Mouse (Mus musculus) Patski (cell line): Measurements from ENCODE around the gene Cep72. TPM values are rescaled to one million over a fixed set of nuclear protein-coding genes. Genes with fewer than 3 reads are reported as not detected.
"Not testable (repeated sequence)": the region's sequence is repeated elsewhere in the genome, so short reads cannot be mapped to it uniquely, and the experiment has no call there.

ENCODE experiments used
- ATAC-seq: fragments of 100-300 bp; one replicate; pipeline ENCODE4 v1.8.0; 2021
- CTCF ChIA-PET: fragments of 350-600 bp; sonication (Branson Sonifier 250); formaldehyde crosslinking; loops from one replicate; lab custom pipeline; 2022; ENCODE audit warnings: inconsistent platforms; lab: Charles Lee
- POLR2A ChIA-PET: fragments of 350-600 bp; sonication (Branson Sonifier 250); formaldehyde crosslinking; loops from one replicate; lab custom pipeline; 2022; ENCODE audit warnings: antibody characterized with exemption, inconsistent platforms; lab: Charles Lee
- DNase-seq: peaks from one replicate; pipeline ENCODE4 v3.0.0-alpha.2; 2011; ENCODE audit warnings: low read depth, low spot score
- H3K27me3 ChIP-seq: fragments of 371-371 bp; one replicate; pipeline ENCODE4 v1.5.1; 2021
- CTCF ChIP-seq: fragments of 100-300 bp; IDR thresholded peaks from one replicate; pipeline ENCODE4 v1.5.1; 2021
- in situ Hi-C: fragments of 300-500 bp; cut with MboI; formaldehyde crosslinking; loops from 3 replicates; pipeline ENCODE4 v1.11.1; 2018; ENCODE audit warnings: low pct_unique_long_range_greater_than_20kb, mixed read lengths
- polyA plus RNA-seq: library from polyadenylated mRNA; unstranded; gene quantifications from one replicate; pipeline ENCODE4 v1.2.3, GENCODE M21; 2021

The Cep72 gene
- polyA plus RNA-seq, 1 experiment from 2014 or later = 16.2 TPM

GRCm38 (mm10) chr13:74009791-74010614, 52.1 kb downstream of the Cep72 start:
- peaks cover 45% of the 10 kb centered on the region for H3K27me3 ChIP-seq
- ChIA-PET CTCF (interaction anchor here (1.0 kb wide), 1 partner anchor 12 kb away, joined by 4 read pairs; no protein-coding TSS in a partner anchor), POLR2A (interaction anchor here (0.6 kb wide), 1 partner anchor 19 kb away, joined by 3 read pairs; no protein-coding TSS in a partner anchor)
- no peak for TF ChIP-seq CTCF
- ATAC-seq (no peak), DNase-seq (no peak)
- in situ Hi-C loops = no loop called here

DNA sequence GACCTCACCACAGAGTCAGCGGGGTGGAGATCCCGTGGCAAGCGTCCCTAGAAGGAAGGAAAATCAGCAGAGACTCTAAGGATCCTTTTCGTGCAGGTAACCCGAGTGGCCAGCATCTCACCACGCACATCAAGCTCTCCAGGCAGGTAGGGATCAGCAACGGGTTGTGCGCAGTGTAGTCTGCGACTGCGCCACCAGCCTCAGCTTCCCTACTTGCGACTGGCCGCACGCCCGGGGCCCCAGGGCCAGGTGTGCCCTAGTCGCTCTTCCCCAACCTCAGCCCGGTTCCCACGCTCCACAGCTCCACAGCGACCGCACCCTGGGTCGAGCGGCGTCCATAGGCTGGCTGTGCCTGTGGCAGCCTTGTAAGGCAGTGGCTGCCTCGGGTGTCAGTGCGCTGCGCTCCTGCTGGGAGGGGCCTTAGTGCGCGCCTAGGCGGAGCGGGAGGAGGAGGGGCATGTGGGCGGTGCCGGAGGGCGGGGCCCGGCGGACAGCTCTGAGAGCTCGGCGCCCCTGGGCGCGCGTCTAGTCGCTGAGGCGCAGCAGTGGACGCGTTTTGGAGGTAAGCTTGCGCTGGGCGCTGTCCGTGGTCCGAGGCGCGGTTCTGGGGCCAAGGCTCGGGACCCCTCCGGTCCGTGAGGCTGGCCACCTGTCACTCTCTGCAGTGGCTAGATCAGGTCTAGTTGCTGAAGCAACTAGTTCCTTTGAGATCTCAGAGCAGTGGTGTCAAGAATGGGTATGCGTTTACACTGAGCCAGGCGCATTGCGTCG, 53.0 kb downstream of the Cep72 start, which contains the start of gene Tppp:
Gene Tppp, plus strand, starts transcription at position 460 of the 771 bp plus-strand sequence.
- ATAC-seq = peak; percentile 82
- TF ChIP-seq CTCF = no peak
- peaks cover 42% of the 10 kb centered on the region for H3K27me3 ChIP-seq
- ChIA-PET POLR2A (no interaction called here), CTCF (no interaction called here)
- in situ Hi-C loops = no loop called here
- peak; percentile 13 for DNase-seq

GRCm38 (mm10) chr13:74008216-74008615, 53.9 kb downstream of the Cep72 start:
- in situ Hi-C loops, DNase-seq, ATAC-seq, POLR2A ChIA-PET, CTCF ChIA-PET: not testable (repeated sequence)
- peaks cover 36% of the 10 kb centered on the region for H3K27me3 ChIP-seq

DNA sequence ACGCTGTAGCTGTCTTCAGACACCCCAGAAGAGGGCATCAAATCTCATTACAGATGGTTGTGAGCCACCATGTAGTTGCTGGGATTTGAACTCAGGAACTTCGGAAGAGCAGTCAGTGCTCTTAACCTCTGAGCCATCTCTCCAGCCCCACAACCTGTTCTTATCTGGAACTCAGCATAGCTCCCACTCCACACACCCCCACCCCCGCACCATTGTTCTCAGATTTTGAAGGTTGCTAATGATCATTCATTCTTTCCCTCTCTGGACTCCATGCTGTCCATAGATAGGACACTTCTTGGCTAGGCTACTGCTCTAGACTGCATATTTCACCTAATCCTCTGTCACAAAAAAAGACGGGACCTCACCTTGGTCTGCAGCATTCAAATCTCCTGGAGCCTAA, 55.2 kb downstream of the Cep72 start:
- peaks cover 33% of the 10 kb centered on the region for H3K27me3 ChIP-seq
- CTCF ChIA-PET, DNase-seq, POLR2A ChIA-PET, in situ Hi-C loops, ATAC-seq: not testable (repeated sequence)

DNA sequence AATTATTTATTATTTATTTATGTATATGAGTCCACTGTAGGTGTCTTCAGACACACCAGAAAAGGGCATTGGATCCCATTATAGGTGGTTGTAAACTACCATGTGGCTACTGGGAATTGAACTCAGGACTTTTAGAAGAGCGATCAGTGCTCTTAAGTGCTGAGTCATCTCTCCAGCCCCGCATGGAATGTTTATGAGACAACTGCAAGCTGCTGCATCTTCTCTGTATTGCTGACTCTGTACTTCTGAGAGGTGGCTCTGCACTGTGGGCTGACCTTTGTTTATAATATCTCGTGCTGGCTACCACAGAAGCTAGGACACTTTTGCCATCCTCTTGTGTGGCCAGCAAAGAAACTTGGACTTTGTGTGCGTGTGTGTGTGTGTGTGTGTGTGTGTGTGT, 60.6 kb downstream of the Cep72 start:
- H3K27me3 ChIP-seq = peaks cover 34% of the 10 kb centered on the region
- DNase-seq (no peak), ATAC-seq (no peak)
- TF ChIP-seq CTCF = no peak
- ChIA-PET POLR2A (no interaction called here), CTCF (interaction anchor here (1.7 kb wide), 1 partner anchor 31 kb away, joined by 4 read pairs; no protein-coding TSS in a partner anchor)
- in situ Hi-C loops = no loop called here

DNA sequence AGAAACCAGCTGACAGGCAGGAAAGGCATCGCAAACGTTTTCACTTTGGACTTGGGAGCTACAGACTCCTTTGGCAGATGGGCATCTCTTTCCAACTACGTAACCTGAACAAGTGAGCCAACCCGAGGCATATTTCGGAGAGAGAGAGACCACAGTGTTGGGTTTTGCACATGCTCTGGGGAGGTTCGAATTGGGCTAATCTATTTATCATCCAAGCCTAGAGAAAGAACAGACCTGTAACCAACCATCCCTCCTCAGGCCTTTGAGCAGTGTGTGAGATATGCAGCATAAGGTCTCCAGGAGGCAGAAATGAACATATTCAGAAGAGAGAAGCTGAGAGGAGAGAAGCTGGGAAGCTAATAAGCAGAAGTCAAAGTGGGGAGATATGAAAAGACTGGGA, 61.1 kb downstream of the Cep72 start:
- ChIA-PET CTCF (interaction anchor here (1.7 kb wide), 1 partner anchor 30 kb away, joined by 4 read pairs; no protein-coding TSS in a partner anchor), POLR2A (no interaction called here)
- TF ChIP-seq CTCF = no peak
- ATAC-seq (no peak), DNase-seq (no peak)
- H3K27me3 ChIP-seq = peaks cover 34% of the 10 kb centered on the region
- in situ Hi-C loops = no loop called here

- in situ Hi-C loops = no loop called here
- ChIA-PET CTCF (interaction anchor here (1.7 kb wide), 1 partner anchor 30 kb away, joined by 4 read pairs; no protein-coding TSS in a partner anchor), POLR2A (no interaction called here)
- H3K27me3 ChIP-seq = peaks cover 35% of the 10 kb centered on the region
- no peak for ATAC-seq
- no peak for DNase-seq
- no peak for TF ChIP-seq CTCF
Observed at GRCm38 (mm10) chr13:74000519-74000918, 61.6 kb downstream of the Cep72 start.

- POLR2A ChIA-PET = no interaction called here
- no peak for TF ChIP-seq CTCF
- ATAC-seq = no peak
- CTCF ChIA-PET = no interaction called here
- no peak for DNase-seq
- in situ Hi-C loops = no loop called here
- peaks cover 28% of the 10 kb centered on the region for H3K27me3 ChIP-seq
Observed at GRCm38 (mm10) chr13:73996456-73996855, 65.6 kb downstream of the Cep72 start.

DNA sequence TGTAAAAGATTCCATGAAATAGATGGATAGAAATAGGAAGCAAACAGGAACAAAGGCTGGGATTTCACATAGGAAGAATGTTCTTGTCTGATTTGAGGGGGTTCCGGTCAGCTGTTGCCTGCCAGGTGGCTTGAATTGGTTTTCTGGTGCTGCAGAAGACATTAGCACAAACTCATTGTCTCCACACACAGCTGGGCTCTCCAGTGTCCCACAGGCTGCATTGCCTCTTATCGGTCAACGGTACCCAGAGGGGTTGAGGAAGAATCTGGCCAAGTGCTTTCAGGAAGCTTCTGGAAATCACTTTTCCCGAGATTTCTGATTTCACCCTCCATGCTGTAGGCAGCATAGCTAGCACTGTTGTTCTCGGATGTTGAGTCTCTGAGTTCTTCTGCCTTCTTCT, 70.8 kb downstream of the Cep72 start:
- CTCF ChIA-PET = interaction anchor here (1.4 kb wide), 1 partner anchor 21 kb away, joined by 3 read pairs; no protein-coding TSS in a partner anchor
- in situ Hi-C loops = no loop called here
- POLR2A ChIA-PET = no interaction called here
- peaks cover 35% of the 10 kb centered on the region for H3K27me3 ChIP-seq
- ATAC-seq (no peak), DNase-seq (no peak)
- TF ChIP-seq CTCF = no peak

- ATAC-seq (no peak), DNase-seq (no peak)
- no peak for TF ChIP-seq CTCF
- H3K27me3 ChIP-seq = peaks cover 35% of the 10 kb centered on the region
- ChIA-PET POLR2A (no interaction called here), CTCF (interaction anchor here (1.4 kb wide), 1 partner anchor 21 kb away, joined by 3 read pairs; no protein-coding TSS in a partner anchor)
- in situ Hi-C loops = no loop called here
Observed at GRCm38 (mm10) chr13:73990761-73991160, 71.3 kb downstream of the Cep72 start.
